In the genomic region with DNA sequence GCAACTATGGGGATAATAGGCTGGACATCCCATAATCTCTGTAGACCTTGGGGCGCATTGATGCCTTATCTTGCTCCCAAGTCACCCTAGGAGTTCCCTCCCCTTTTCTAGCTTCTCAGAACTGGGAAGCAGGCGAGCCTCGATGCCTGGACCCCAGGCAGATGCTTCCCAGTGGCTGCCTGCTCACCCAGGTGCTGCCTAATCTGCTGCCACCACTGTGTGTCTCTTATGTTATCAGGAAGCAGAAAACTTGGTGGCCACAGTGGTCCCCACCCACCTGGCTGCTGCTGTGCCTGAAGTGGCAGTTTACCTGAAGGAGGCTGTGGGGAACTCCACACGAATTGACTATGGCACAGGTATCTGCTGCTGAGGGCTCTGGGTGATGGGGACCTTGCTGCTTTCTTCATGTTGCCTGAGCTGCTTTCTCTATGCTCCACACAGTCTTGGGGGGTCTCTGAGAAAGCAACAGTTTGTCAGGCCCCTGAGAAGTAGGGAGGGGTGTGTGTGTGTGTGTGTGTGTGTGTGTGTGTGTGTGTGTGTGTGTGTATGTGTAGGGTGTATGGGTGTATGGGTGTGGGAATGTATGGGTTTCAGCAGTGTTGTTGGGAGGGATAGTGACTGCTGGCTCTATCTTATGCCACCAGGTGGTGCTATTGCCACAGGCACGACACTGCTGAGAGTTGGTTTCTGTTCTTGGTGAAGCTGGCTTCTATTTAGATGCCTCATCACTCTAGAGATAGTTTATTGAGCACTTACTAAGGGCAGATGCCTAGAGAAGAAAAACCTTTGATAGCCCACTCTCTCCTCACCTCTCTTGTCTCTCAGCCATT, we compare ENCODE assay signal across 8 mouse cellular contexts. TPM values are rescaled to one million over a fixed set of nuclear protein-coding genes. Genes with fewer than 3 reads are reported as not detected.
A peak's percentile ranks its signal among the peaks of the same experiment; 100 is the strongest.
DNase-seq lines count a peak whose midpoint lies in the region; ATAC-seq and TF ChIP-seq lines count a peak whose summit lies in the region.

No protein-coding gene starts in this region.

- TF ChIP-seq POLR2A in MEL (IDR thresholded peaks at IDR 0.05; ENCODE audit: control insufficient read depth in 1 of 2, insufficient read depth in 1 of 2, low read depth in 1 of 2, low read length in 2 of 2, poor library complexity in 1 of 2), result no peak

- peak; percentile 79 for DNase-seq in MEL (ENCODE audit: low read depth, low spot score)
- peak; percentile 70 for DNase-seq in c-Kit-negative CD71-positive TER-119-positive erythroid progenitor cells, embryonic 14.5 days (ENCODE audit: low read depth, low spot score)
- DNase-seq in heart, postnatal 4 days, result peak; percentile 82
- peak; percentile 69 to 77 for DNase-seq in layer of hippocampus, adult 2 months (ENCODE audit: low spot score in 2 of 2)
- peak; percentile 92 for DNase-seq in retina, embryonic 14.5 days (ENCODE audit: low spot score)
- DNase-seq in thymus, postnatal 4 days, result peak; percentile 77

- WGBS in lung, embryonic 15.5 days, result 56% methylated on average over 5 of the region's 5 CpGs

- H3K9ac ChIP-seq in MEL (ENCODE audit: control insufficient read depth, low read depth, low read length, poor library complexity, severe bottlenecking), result no peak overlapping the region
- H3K9ac ChIP-seq in lung, embryonic 15.5 days, result no peak overlapping the region

- peak; percentile 74 for TF ChIP-seq RAD21 in MEL (IDR thresholded peaks at IDR 0.05; ENCODE audit: low read depth, low read length)

- peak; percentile 84 to 97 (median 88) for TF ChIP-seq CTCF in MEL (IDR thresholded peaks at IDR 0.05 in 2 of 3, conservative IDR thresholded peaks at IDR 0.05 in 1 of 3; ENCODE audit: control insufficient read depth in 1 of 3, insufficient read depth in 1 of 3, low read depth in 2 of 3, low read length in 3 of 3, poor library complexity in 1 of 3, severe bottlenecking in 1 of 3)
- peak; percentile 73 for TF ChIP-seq CTCF in layer of hippocampus, adult 2 months (conservative IDR thresholded peaks at IDR 0.05)

- ATAC-seq in lung, embryonic 15.5 days (ENCODE audit: borderline replicate concordance, extremely low read depth, low FRiP score, low TSS enrichment), result peak; percentile 66; the same call in 1 of the 2 replicates

- H3K27ac ChIP-seq in MEL (ENCODE audit: control insufficient read depth, low read depth, low read length), result no peak overlapping the region
- no peak overlapping the region for H3K27ac ChIP-seq in layer of hippocampus, adult 2 months
- no peak overlapping the region for H3K27ac ChIP-seq in lung, embryonic 15.5 days

- no peaks in the 10 kb centered on the region for H3K79me2 ChIP-seq in MEL (ENCODE audit: control insufficient read depth, insufficient read depth, low read length, poor library complexity)

- no peak for TF ChIP-seq EP300 in MEL (IDR thresholded peaks at IDR 0.05; ENCODE audit: low read depth in 1 of 2, low read length in 2 of 2)

- peaks cover 0 to 18% of the 10 kb centered on the region in 2 experiments; a peak in 2 of 4 replicates for H3K36me3 ChIP-seq in MEL (ENCODE audit: control insufficient read depth in 1 of 2, insufficient read depth in 2 of 2, low read length in 2 of 2)
- H3K36me3 ChIP-seq in erythroblast, embryonic 14.5 days (ENCODE audit: control insufficient read depth), result peaks cover 100% of the 10 kb centered on the region
- peaks cover 71% of the 10 kb centered on the region for H3K36me3 ChIP-seq in lung, embryonic 15.5 days

- H3K4me2 ChIP-seq in lung, embryonic 15.5 days, result no peak overlapping the region

- H3K9me3 ChIP-seq in MEL (replicated peaks; ENCODE audit: insufficient read depth, low read length), result no peaks in the 10 kb centered on the region
- H3K9me3 ChIP-seq in erythroblast, embryonic 14.5 days (ENCODE audit: control insufficient read depth, low read length), result no peaks in the 10 kb centered on the region; the same call in 1 of the 2 replicates
- H3K9me3 ChIP-seq in lung, embryonic 15.5 days, result no peaks in the 10 kb centered on the region

- no peaks in the 10 kb centered on the region for H3K4me1 ChIP-seq in MEL (ENCODE audit: control insufficient read depth in 1 of 2, insufficient read depth in 2 of 2, low read length in 2 of 2)
- peaks cover 62% of the 10 kb centered on the region for H3K4me1 ChIP-seq in erythroblast, embryonic 14.5 days (ENCODE audit: control insufficient read depth)
- H3K4me1 ChIP-seq in lung, embryonic 15.5 days, result peaks cover 17% of the 10 kb centered on the region

- H3K27me3 ChIP-seq in MEL (ENCODE audit: control insufficient read depth in 1 of 2, insufficient read depth in 2 of 2, low read length in 2 of 2), result no peaks in the 10 kb centered on the region
- no peaks in the 10 kb centered on the region; the same call in 1 of the 2 replicates for H3K27me3 ChIP-seq in erythroblast, embryonic 14.5 days (ENCODE audit: control insufficient read depth)
- no peaks in the 10 kb centered on the region for H3K27me3 ChIP-seq in lung, embryonic 15.5 days

- H3K4me3 ChIP-seq in MEL (ENCODE audit: control insufficient read depth in 1 of 2, insufficient read depth in 1 of 2, low read depth in 2 of 2, low read length in 2 of 2), result no peak overlapping the region
- peak overlapping the region; percentile 31 for H3K4me3 ChIP-seq in erythroblast, embryonic 14.5 days (replicated peaks)
- H3K4me3 ChIP-seq in layer of hippocampus, adult 2 months, result no peak overlapping the region
- no peak overlapping the region for H3K4me3 ChIP-seq in lung, embryonic 15.5 days

TF ChIP-seq in MEL, 35 proteins besides CTCF, POLR2A, EP300 and RAD21:
- TF ChIP-seq SMC3 (IDR thresholded peaks at IDR 0.05; ENCODE audit: low read depth, low read length), result peak; percentile 66
- no peak for TF ChIP-seq ELF1 (IDR thresholded peaks at IDR 0.05; ENCODE audit: low read depth, low read length)
- TF ChIP-seq ZC3H11A (IDR thresholded peaks at IDR 0.05; ENCODE audit: low read depth, low read length), result peak; percentile 34; the same call in 1 of the 2 replicates
- TF ChIP-seq BHLHE40 (IDR thresholded peaks at IDR 0.05; ENCODE audit: borderline replicate concordance, low read depth, low read length), result no peak

RNA-seq across cellular contexts. Expression of a gene that starts 19.7 kb away (rescaled TPM):
- 139 and 159 TPM in 2 replicates for total RNA-seq in MEL (2012; rRNA removed)
- 100 to 1,000 TPM in 1 of 2 experiments, not detected in 1; 382 TPM for polyA plus RNA-seq in MEL (2012; ENCODE audit: insufficient read depth in 1 of 2, insufficient read length in 2 of 2, low read depth in 1 of 2, low replicate concordance in 2 of 2, missing spikeins in 1 of 2)
- 150 and 192 TPM in 2 replicates for polyA plus RNA-seq in erythroblast, embryonic 14.5 days (2012)
- total RNA-seq in heart, postnatal 4 days (2021), result 100 to 1,000 TPM; 139 TPM
- 100 to 1,000 TPM; 152 to 168 TPM for total RNA-seq in layer of hippocampus, adult 2 months (2021)
- 164 and 165 TPM in 2 replicates for polyA plus RNA-seq in lung, embryonic 15.5 days (2015; fragmentation: Nextera tagmentation; extraction: Ambion mirVana)

RNA-seq across cellular contexts. Expression of a gene that starts 19.9 kb away (rescaled TPM):
- 22.0 and 23.9 TPM in 2 replicates for total RNA-seq in MEL (2012; rRNA removed)
- 10 to 100 TPM in 1 of 2 experiments, not detected in 1; 93.9 TPM for polyA plus RNA-seq in MEL (2012; ENCODE audit: insufficient read depth in 1 of 2, insufficient read length in 2 of 2, low read depth in 1 of 2, low replicate concordance in 2 of 2, missing spikeins in 1 of 2)
- 15.6 and 20.5 TPM in 2 replicates for polyA plus RNA-seq in erythroblast, embryonic 14.5 days (2012)
- 100 to 1,000 TPM; 379 to 401 TPM for total RNA-seq in heart, postnatal 4 days (2021)
- 10 to 100 TPM; 50.9 to 51.6 TPM for total RNA-seq in layer of hippocampus, adult 2 months (2021)
- polyA plus RNA-seq in lung, embryonic 15.5 days (2015; fragmentation: Nextera tagmentation; extraction: Ambion mirVana), result 32.0 and 34.1 TPM in 2 replicates

RNA-seq across cellular contexts. Expression of a gene that starts 38.5 kb away (rescaled TPM):
- not detected in 2 replicates for total RNA-seq in MEL (2012; rRNA removed)
- polyA plus RNA-seq in MEL (2012; ENCODE audit: insufficient read depth in 1 of 2, insufficient read length in 2 of 2, low read depth in 1 of 2, low replicate concordance in 2 of 2, missing spikeins in 1 of 2), result under 1 TPM in 1 of 2 experiments, not detected in 1; 0.06 TPM
- polyA plus RNA-seq in erythroblast, embryonic 14.5 days (2012), result 0.02 TPM in 2 replicates
- total RNA-seq in heart, postnatal 4 days (2021), result 10 to 100 TPM; 10.7 to 12.1 TPM
- total RNA-seq in layer of hippocampus, adult 2 months (2021), result 10 to 100 TPM; 12.2 to 13.1 TPM
- 2.0 and 2.8 TPM in 2 replicates for polyA plus RNA-seq in lung, embryonic 15.5 days (2015; fragmentation: Nextera tagmentation; extraction: Ambion mirVana)

RNA-seq across cellular contexts. Expression of a gene that starts 43.5 kb away (rescaled TPM):
- total RNA-seq in MEL (2012; rRNA removed), result 24.6 and 28.0 TPM in 2 replicates
- polyA plus RNA-seq in MEL (2012; ENCODE audit: insufficient read depth in 1 of 2, insufficient read length in 2 of 2, low read depth in 1 of 2, low replicate concordance in 2 of 2, missing spikeins in 1 of 2), result 10 to 100 TPM in 1 of 2 experiments, not detected in 1; 37.5 TPM
- 2.2 and 2.6 TPM in 2 replicates for polyA plus RNA-seq in erythroblast, embryonic 14.5 days (2012)
- 10 to 100 TPM; 14.2 to 14.6 TPM for total RNA-seq in heart, postnatal 4 days (2021)
- 10 to 100 TPM; 22.8 to 24.0 TPM for total RNA-seq in layer of hippocampus, adult 2 months (2021)
- 37.7 and 46.9 TPM in 2 replicates for polyA plus RNA-seq in lung, embryonic 15.5 days (2015; fragmentation: Nextera tagmentation; extraction: Ambion mirVana)

Comparison
In these comparisons a context has a peak if more than half of its experiments do, and no peak if none do; other contexts are left out.
1. RNA of a gene that starts 19.9 kb away (total RNA-seq): 379 to 401 TPM in heart, postnatal 4 days; 50.9 to 51.6 TPM in layer of hippocampus, adult 2 months and 22.0 to 23.9 TPM in MEL; every median in the first group is over 4 times any median in the second.
2. RNA of a gene that starts 38.5 kb away (total RNA-seq): 12.2 to 13.1 TPM in layer of hippocampus, adult 2 months and 10.7 to 12.1 TPM in heart, postnatal 4 days; not detected in MEL; every median in the first group is over 10 times any median in the second.
3. Peak in every context shown above with its lines, with median percentiles within 50 percentile points of each other: DNase-seq.